Mouse (Mus musculus): ENCODE results near the gene Agap2. TPM values are rescaled to one million over a fixed set of nuclear protein-coding genes. Genes with fewer than 3 reads are reported as not detected.

Agap2 gene
- 0.23 and 0.26 TPM in 2 replicates for polyA plus RNA-seq (2014; fragmentation: Nextera tagmentation; extraction: Ambion mirVana)

- Histone ChIP-seq H3K27ac (ENCODE audit: low read depth) (no peak within 1 kb of the TSS), H3K4me3 (ENCODE audit: low read depth, low read length) (no peak within 1 kb of the TSS), H3K9ac (ENCODE audit: low read length) (no peak within 1 kb of the TSS), H3K4me1 (replicated peaks; ENCODE audit: control insufficient read depth, insufficient read depth, low read length) (peaks cover 15% of the 10 kb centered on the region), H3K4me2 (ENCODE audit: low read length) (no peak within 1 kb of the TSS), H3K27me3 (replicated peaks; ENCODE audit: control insufficient read depth, insufficient read depth, low read length) (peaks cover 48% of the 10 kb centered on the region), H3K9me3 (ENCODE audit: control insufficient read depth, low read length) (no peaks in the 10 kb centered on the region), H3K36me3 (ENCODE audit: control insufficient read depth, insufficient read depth, low read length) (no peaks in the 10 kb centered on the region)
- DNase-seq (ENCODE audit: low spot score) = no peak
- WGBS = 60% methylated on average over 9 of the region's 9 CpGs
- ATAC-seq (replicated peaks; ENCODE audit: low FRiP score, low TSS enrichment, low read depth) = no peak
Measured at GRCm38 (mm10) chr10:127075080-127075479, at the start of gene Agap2. TSS of gene Agap2 (plus strand) at chr10:127075284.

GRCm38 (mm10) chr10:127030336-127031296 lies 44.5 kb upstream of the Agap2 start, which contains the start of gene Tsfm:
TSS of gene Tsfm (minus strand) at chr10:127030840.
- H3K9me3 ChIP-seq (ENCODE audit: control insufficient read depth, low read length) = no peaks in the 10 kb centered on the region
- peak; percentile 94 for DNase-seq (ENCODE audit: low spot score)
- no peaks in the 10 kb centered on the region for H3K27me3 ChIP-seq (replicated peaks; ENCODE audit: control insufficient read depth, insufficient read depth, low read length)
- H3K9ac ChIP-seq (ENCODE audit: low read length) = peak within 1 kb of the TSS; percentile 79
- peak within 1 kb of the TSS; percentile 93 for H3K4me3 ChIP-seq (ENCODE audit: low read depth, low read length)
- H3K36me3 ChIP-seq (ENCODE audit: control insufficient read depth, insufficient read depth, low read length) = peaks cover 38% of the 10 kb centered on the region
- H3K4me2 ChIP-seq (ENCODE audit: low read length) = peak within 1 kb of the TSS; percentile 67
- peak; percentile 87 for ATAC-seq (replicated peaks; ENCODE audit: low FRiP score, low TSS enrichment, low read depth)
- no peaks in the 10 kb centered on the region for H3K4me1 ChIP-seq (replicated peaks; ENCODE audit: control insufficient read depth, insufficient read depth, low read length)
- peak within 1 kb of the TSS; percentile 43; the same call in 1 of the 2 replicates for H3K27ac ChIP-seq (ENCODE audit: low read depth)
- 5% methylated on average over 56 of the region's 56 CpGs for WGBS

GRCm38 (mm10) chr10:127033301-127033741 lies 41.8 kb upstream of the Agap2 start:
- Histone ChIP-seq H3K9ac (ENCODE audit: low read length) (no peak overlapping the region), H3K27ac (ENCODE audit: low read depth) (no peak overlapping the region), H3K4me2 (ENCODE audit: low read length) (no peak overlapping the region), H3K4me1 (replicated peaks; ENCODE audit: control insufficient read depth, insufficient read depth, low read length) (no peaks in the 10 kb centered on the region), H3K9me3 (ENCODE audit: control insufficient read depth, low read length) (no peaks in the 10 kb centered on the region), H3K27me3 (replicated peaks; ENCODE audit: control insufficient read depth, insufficient read depth, low read length) (no peaks in the 10 kb centered on the region), H3K4me3 (ENCODE audit: low read depth, low read length) (no peak overlapping the region), H3K36me3 (ENCODE audit: control insufficient read depth, insufficient read depth, low read length) (peaks cover 11% of the 10 kb centered on the region)
- no peak for DNase-seq (ENCODE audit: low spot score)
- no peak for ATAC-seq (replicated peaks; ENCODE audit: low FRiP score, low TSS enrichment, low read depth)
- 84% methylated on average over 8 of the region's 8 CpGs for WGBS

- no peaks in the 10 kb centered on the region for H3K36me3 ChIP-seq (ENCODE audit: control insufficient read depth, insufficient read depth, low read length)
- H3K4me2 ChIP-seq (ENCODE audit: low read length) = no peak overlapping the region
- 81% methylated on average over 12 of the region's 12 CpGs for WGBS
- H3K9ac ChIP-seq (ENCODE audit: low read length) = no peak overlapping the region
- DNase-seq (ENCODE audit: low spot score) (no peak), ATAC-seq (replicated peaks; ENCODE audit: low FRiP score, low TSS enrichment, low read depth) (no peak)
- H3K9me3 ChIP-seq (ENCODE audit: control insufficient read depth, low read length) = no peaks in the 10 kb centered on the region
- H3K4me1 ChIP-seq (replicated peaks; ENCODE audit: control insufficient read depth, insufficient read depth, low read length) = no peaks in the 10 kb centered on the region
- no peak overlapping the region for H3K27ac ChIP-seq (ENCODE audit: low read depth)
- no peak overlapping the region for H3K4me3 ChIP-seq (ENCODE audit: low read depth, low read length)
- H3K27me3 ChIP-seq (replicated peaks; ENCODE audit: control insufficient read depth, insufficient read depth, low read length) = peaks cover 10% of the 10 kb centered on the region; the same call in 1 of the 2 replicates
Measured at GRCm38 (mm10) chr10:127036273-127036672, 38.8 kb upstream of the Agap2 start.

GRCm38 (mm10) chr10:127037641-127038040 lies 37.4 kb upstream of the Agap2 start:
- no peaks in the 10 kb centered on the region for H3K36me3 ChIP-seq (ENCODE audit: control insufficient read depth, insufficient read depth, low read length)
- H3K9ac ChIP-seq (ENCODE audit: low read length) = no peak overlapping the region
- no peak overlapping the region for H3K4me2 ChIP-seq (ENCODE audit: low read length)
- no peak overlapping the region for H3K4me3 ChIP-seq (ENCODE audit: low read depth, low read length)
- 75% methylated on average over 12 of the region's 12 CpGs for WGBS
- H3K27me3 ChIP-seq (replicated peaks; ENCODE audit: control insufficient read depth, insufficient read depth, low read length) = peaks cover 10% of the 10 kb centered on the region; the same call in 1 of the 2 replicates
- H3K4me1 ChIP-seq (replicated peaks; ENCODE audit: control insufficient read depth, insufficient read depth, low read length) = peaks cover 4% of the 10 kb centered on the region
- ATAC-seq (replicated peaks; ENCODE audit: low FRiP score, low TSS enrichment, low read depth) = no peak
- DNase-seq (ENCODE audit: low spot score) = no peak
- no peaks in the 10 kb centered on the region for H3K9me3 ChIP-seq (ENCODE audit: control insufficient read depth, low read length)
- H3K27ac ChIP-seq (ENCODE audit: low read depth) = no peak overlapping the region

GRCm38 (mm10) chr10:127040569-127041214 lies 34.4 kb upstream of the Agap2 start:
- under 1% methylated on average over 20 of the region's 20 CpGs for WGBS
- peaks cover 10% of the 10 kb centered on the region; the same call in 1 of the 2 replicates for H3K27me3 ChIP-seq (replicated peaks; ENCODE audit: control insufficient read depth, insufficient read depth, low read length)
- ATAC-seq (replicated peaks; ENCODE audit: low FRiP score, low TSS enrichment, low read depth) = 0 out of 2 replicates have a peak, but pooled peaks have one; percentile 7
- H3K36me3 ChIP-seq (ENCODE audit: control insufficient read depth, insufficient read depth, low read length) = peaks cover 10% of the 10 kb centered on the region; the same call in 1 of the 2 replicates
- no peaks in the 10 kb centered on the region for H3K9me3 ChIP-seq (ENCODE audit: control insufficient read depth, low read length)
- H3K9ac ChIP-seq (ENCODE audit: low read length) = peak overlapping the region; percentile 59
- peak overlapping the region; percentile 99 for H3K4me2 ChIP-seq (ENCODE audit: low read length)
- no peak overlapping the region for H3K27ac ChIP-seq (ENCODE audit: low read depth)
- peaks cover 8% of the 10 kb centered on the region for H3K4me1 ChIP-seq (replicated peaks; ENCODE audit: control insufficient read depth, insufficient read depth, low read length)
- H3K4me3 ChIP-seq (ENCODE audit: low read depth, low read length) = peak overlapping the region; percentile 65
- no peak for DNase-seq (ENCODE audit: low spot score)

GRCm38 (mm10) chr10:127041274-127041766 lies 33.8 kb upstream of the Agap2 start, which contains the start of the genes Mettl1 and Eef1akmt3:
TSS of gene Mettl1 (plus strand) at chr10:127041414.
TSS of gene Eef1akmt3 (minus strand) at chr10:127041513.
- Histone ChIP-seq H3K4me1 (replicated peaks; ENCODE audit: control insufficient read depth, insufficient read depth, low read length) (peaks cover 8% of the 10 kb centered on the region), H3K27me3 (replicated peaks; ENCODE audit: control insufficient read depth, insufficient read depth, low read length) (peaks cover 10% of the 10 kb centered on the region; the same call in 1 of the 2 replicates), H3K4me2 (ENCODE audit: low read length) (peak within 1 kb of the TSS; percentile 99), H3K27ac (ENCODE audit: low read depth) (peak within 1 kb of the TSS; percentile 48; the same call in 1 of the 2 replicates), H3K4me3 (ENCODE audit: low read depth, low read length) (peak within 1 kb of the TSS; percentile 65), H3K36me3 (ENCODE audit: control insufficient read depth, insufficient read depth, low read length) (peaks cover 13% of the 10 kb centered on the region; the same call in 1 of the 2 replicates), H3K9me3 (ENCODE audit: control insufficient read depth, low read length) (no peaks in the 10 kb centered on the region), H3K9ac (ENCODE audit: low read length) (peak within 1 kb of the TSS; percentile 59)
- under 1% methylated on average over 28 of the region's 28 CpGs for WGBS
- DNase-seq (ENCODE audit: low spot score) (no peak), ATAC-seq (replicated peaks; ENCODE audit: low FRiP score, low TSS enrichment, low read depth) (peak; percentile 69)

- Histone ChIP-seq H3K36me3 (ENCODE audit: control insufficient read depth, insufficient read depth, low read length) (peaks cover 16% of the 10 kb centered on the region; the same call in 1 of the 2 replicates), H3K9ac (ENCODE audit: low read length) (peak overlapping the region; percentile 59), H3K27me3 (replicated peaks; ENCODE audit: control insufficient read depth, insufficient read depth, low read length) (peaks cover 10% of the 10 kb centered on the region; the same call in 1 of the 2 replicates), H3K9me3 (ENCODE audit: control insufficient read depth, low read length) (no peaks in the 10 kb centered on the region), H3K27ac (ENCODE audit: low read depth) (peak overlapping the region; percentile 48; the same call in 1 of the 2 replicates), H3K4me3 (ENCODE audit: low read depth, low read length) (peak overlapping the region; percentile 65), H3K4me2 (ENCODE audit: low read length) (peak overlapping the region; percentile 99), H3K4me1 (replicated peaks; ENCODE audit: control insufficient read depth, insufficient read depth, low read length) (peaks cover 8% of the 10 kb centered on the region)
- ATAC-seq (replicated peaks; ENCODE audit: low FRiP score, low TSS enrichment, low read depth) (peak; percentile 88), DNase-seq (ENCODE audit: low spot score) (peak; percentile 98)
- WGBS = 1% methylated on average over 44 of the region's 44 CpGs
Measured at GRCm38 (mm10) chr10:127041774-127042338, 33.2 kb upstream of the Agap2 start.

Data from intestine, embryonic 14.5 days (tissue).